Mouse (Mus musculus) neutrophil, adult 83 days (primary cell): ENCODE results near the gene Dpep2nb. TPM values are rescaled to one million over a fixed set of nuclear protein-coding genes. Genes with fewer than 3 reads are reported as not detected.

Experiments
- total RNA-seq, 2 experiments: library from RNA; stranded (reverse); gene quantifications; one replicate each; pipeline ENCODE4 v1.2.4; 2023

Dpep2nb gene
- total RNA-seq = not detected

DNA sequence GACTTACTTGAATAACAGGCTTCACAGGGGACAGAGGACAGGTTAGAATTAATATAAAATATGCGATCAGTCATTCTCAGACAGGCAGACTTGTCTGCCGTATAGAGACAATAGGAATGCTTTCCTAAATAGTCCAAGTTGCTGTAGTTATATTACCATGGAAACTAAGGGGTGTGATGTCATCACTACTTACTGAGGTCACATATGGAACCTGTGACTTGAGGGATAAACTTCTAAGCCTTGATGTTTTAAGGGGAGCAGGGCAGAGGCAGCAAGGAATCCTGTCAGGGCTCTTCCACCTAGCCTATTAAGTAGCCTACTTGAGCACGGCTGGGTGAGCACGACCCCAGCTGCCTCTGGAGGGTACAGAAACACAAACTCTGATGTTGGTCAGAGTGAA, at the start of gene Dpep2nb:
TSS of gene Dpep2nb (minus strand) at position 101 of the 400 bp plus-strand sequence.

DNA sequence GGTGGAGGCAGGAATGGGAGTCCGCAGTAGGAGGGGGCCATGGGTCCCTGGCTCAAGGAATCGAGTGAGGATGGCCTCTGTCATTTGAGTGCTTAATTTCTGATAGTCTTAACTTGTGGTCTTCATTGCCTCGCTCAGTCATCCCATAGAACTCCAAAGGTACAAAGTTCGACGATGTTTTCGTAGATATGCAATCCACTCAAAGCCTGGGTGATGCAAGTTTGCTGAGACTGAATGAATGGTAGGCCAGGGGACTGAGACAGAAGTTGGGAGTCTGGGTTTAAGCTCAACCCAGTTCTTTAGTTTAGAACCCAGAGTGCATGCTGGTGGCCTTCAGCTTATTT, 5.8 kb upstream of the Dpep2nb start, which contains the start of gene Ddx28:
TSS of gene Ddx28 (minus strand) at position 240 of the 344 bp plus-strand sequence.

DNA sequence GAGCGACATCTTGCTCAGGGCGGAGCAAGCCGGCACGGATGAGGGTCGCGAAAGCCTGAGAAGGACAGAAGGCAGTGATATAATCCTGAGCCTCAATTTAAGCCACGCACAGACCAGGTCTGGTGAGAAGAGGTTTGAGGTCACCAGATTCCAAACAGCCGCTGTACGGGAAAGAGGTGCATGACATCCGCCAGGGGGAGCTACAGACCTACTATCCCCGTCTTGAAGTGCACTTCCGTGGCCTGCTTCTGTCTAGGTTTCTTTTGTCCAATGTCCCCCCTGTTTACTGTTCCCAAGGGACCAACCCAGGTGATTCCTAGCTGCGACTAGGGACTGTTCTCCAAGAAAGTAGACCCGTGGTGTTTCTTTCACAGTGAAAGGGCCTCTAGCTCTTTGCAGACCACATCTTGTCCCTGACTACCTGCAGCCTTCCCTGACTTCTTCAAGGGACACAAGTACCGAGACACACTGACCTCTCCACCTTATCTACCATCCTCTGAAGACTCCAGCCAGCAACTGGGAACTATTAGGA, 14.9 kb downstream of the Dpep2nb start, which contains the start of gene Dus2:
TSS of gene Dus2 (plus strand) at position 482 of the 532 bp plus-strand sequence.

DNA sequence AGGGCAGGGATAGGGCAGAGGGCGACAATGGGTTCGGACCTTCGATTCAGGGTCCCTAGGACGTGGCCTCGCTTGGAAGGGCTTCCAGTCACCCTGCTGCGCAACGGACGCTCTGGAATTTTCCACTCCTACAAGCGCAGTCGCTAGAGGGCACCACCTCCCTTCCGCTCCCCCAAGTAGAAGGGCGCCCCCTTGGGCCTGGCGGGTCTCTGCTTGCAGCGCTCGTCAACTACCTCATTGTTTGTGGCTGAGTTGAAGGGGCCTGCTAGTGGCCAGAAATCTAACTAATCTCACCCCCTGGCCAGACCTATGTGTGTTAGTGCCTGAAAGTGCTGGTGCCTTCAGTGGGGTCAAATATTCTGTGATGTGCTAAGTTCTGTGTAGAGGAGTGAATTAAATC, 26.4 kb downstream of the Dpep2nb start, which contains the start of gene Dpep3:
TSS of gene Dpep3 (minus strand) at position 105 of the 400 bp plus-strand sequence.

DNA sequence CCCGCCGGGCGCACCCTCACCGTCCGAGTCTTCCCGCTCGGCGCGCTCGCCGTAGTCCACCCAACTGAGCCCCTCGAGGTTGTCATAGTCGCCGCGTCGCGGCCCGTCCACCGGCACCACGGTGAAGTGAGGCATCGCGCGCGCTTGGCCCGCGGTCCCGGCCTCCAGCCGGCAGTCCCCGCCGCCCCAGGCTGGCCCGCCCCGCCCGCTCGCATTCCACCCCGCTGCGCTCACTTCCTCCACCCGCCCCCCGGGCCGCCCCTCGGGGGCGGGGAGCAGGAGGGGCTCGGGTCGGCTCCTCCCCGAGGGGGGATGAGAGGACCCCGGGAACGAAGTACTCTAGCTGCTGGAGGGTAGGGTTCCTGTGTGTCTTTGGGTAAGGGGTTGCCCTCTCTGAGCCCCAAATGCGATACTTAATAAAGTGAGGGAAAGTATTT, 39.9 kb downstream of the Dpep2nb start, which contains the start of gene Slc12a4:
TSS of gene Slc12a4 (minus strand) at position 193 of the 437 bp plus-strand sequence.

Other genes with a start within 250 kb of the Dpep2nb start
- gene Gfod2, start 247.3 kb downstream of the Dpep2nb start, total RNA-seq = 1 to 10 TPM; 1.1 to 1.4 TPM
- 10 to 100 TPM; 23.7 to 27.3 TPM for gene Ranbp10, start 178.6 kb downstream of the Dpep2nb start, total RNA-seq
- not detected for gene Tsnaxip1, start 178.2 kb downstream of the Dpep2nb start, total RNA-seq
- 10 to 100 TPM; 15.2 to 21.5 TPM for gene Cenpt, start 152.7 kb downstream of the Dpep2nb start, total RNA-seq
- 10 to 100 TPM; 35.7 to 39.1 TPM for gene Thap11, start 150.8 kb downstream of the Dpep2nb start, total RNA-seq
- gene Nutf2, start 145.4 kb downstream of the Dpep2nb start, total RNA-seq = 10 to 100 TPM; 15.1 to 22.8 TPM
- 10 to 100 TPM; 36.1 to 38.5 TPM for gene Edc4, start 125.1 kb downstream of the Dpep2nb start, total RNA-seq
- gene Nrn1l, start 112.4 kb downstream of the Dpep2nb start, total RNA-seq = not detected
- 10 to 100 TPM; 12.3 TPM for gene Pskh1, start 105.5 kb downstream of the Dpep2nb start, total RNA-seq
- under 1 TPM; 0.42 to 0.68 TPM for gene Ctrl, start 72.1 kb downstream of the Dpep2nb start, total RNA-seq
- gene Psmb10, start 67.5 kb downstream of the Dpep2nb start, total RNA-seq = 10 to 100 TPM; 62.2 to 79.9 TPM
- under 1 TPM; 0.51 to 0.59 TPM for gene Lcat, start 62.6 kb downstream of the Dpep2nb start, total RNA-seq
- gene Slc12a4, start 39.9 kb downstream of the Dpep2nb start, total RNA-seq = 1 to 10 TPM; 9.6 to 9.8 TPM
- gene Dpep3, start 26.5 kb downstream of the Dpep2nb start, total RNA-seq = not detected
- 1 to 10 TPM; 7.5 to 9.8 TPM for gene Dus2, start 14.6 kb downstream of the Dpep2nb start, total RNA-seq
- 1 to 10 TPM; 5.3 to 7.1 TPM for gene Ddx28, start 5.9 kb upstream of the Dpep2nb start, total RNA-seq
- 10 to 100 TPM; 46.6 to 49.5 TPM for gene Nfatc3, start 52.9 kb upstream of the Dpep2nb start, total RNA-seq
- not detected for gene Esrp2, start 131.0 kb upstream of the Dpep2nb start, total RNA-seq
- gene Pla2g15, start 144.4 kb upstream of the Dpep2nb start, total RNA-seq = 10 to 100 TPM; 18.4 to 18.7 TPM
- 1 to 10 TPM; 6.5 to 8.0 TPM for gene Slc7a6, start 162.9 kb upstream of the Dpep2nb start, total RNA-seq
- gene Slc7a6os, start 205.0 kb upstream of the Dpep2nb start, total RNA-seq = 10 to 100 TPM; 20.4 to 21.9 TPM
- 1 to 10 TPM; 6.9 to 8.0 TPM for gene Prmt7, start 205.0 kb upstream of the Dpep2nb start, total RNA-seq